Mouse (Mus musculus): Measurements from ENCODE around the gene Fam78a. TPM values are rescaled to one million over a fixed set of nuclear protein-coding genes. Genes with fewer than 3 reads are reported as not detected.

Gene Fam78a
- polyA plus RNA-seq, 1 experiment from 2014 or later, result 0.36 TPM

DNA sequence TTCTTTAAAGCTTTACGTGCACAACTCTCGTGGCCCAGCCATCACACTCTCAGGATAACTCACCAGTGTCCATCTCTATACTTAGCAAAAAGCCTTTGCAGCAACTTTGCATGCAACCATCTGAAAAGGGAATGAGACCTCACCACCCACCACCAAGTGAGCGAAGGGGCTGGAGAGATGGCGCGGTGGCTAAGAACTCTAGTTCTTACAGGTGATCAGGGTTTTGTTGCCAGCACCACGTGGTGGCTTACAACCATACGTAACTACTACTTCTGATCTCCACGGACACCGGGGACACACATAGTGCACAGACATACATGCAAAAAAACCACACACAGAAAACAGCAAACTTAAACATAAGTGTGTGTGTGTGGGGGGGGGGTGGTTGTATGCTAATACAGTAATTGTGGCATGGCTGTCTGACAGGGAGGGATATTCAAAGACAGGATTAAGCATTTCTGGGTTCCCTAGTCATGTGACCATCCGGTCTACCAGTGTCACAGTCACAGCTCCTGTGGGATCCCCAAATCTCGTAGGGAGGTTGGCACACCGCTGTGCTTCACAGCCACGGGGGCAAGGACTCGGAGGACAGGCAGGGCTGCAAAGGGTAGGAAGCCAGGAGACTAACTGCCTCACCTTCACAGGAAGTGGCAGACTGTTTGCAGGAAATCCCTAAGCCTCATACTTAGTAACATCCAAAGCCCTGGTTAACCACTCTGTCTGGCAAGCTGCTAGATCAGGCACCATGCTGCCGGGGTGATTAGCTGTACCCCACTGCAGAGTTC, 21.8 kb downstream of the Fam78a start:
- H3K4me3 ChIP-seq, result no peak overlapping the region
- no peak for ATAC-seq
- H3K27ac ChIP-seq, result no peak overlapping the region
- H3K4me1 ChIP-seq, result no peaks in the 10 kb centered on the region
- no peaks in the 10 kb centered on the region for H3K27me3 ChIP-seq
- H3K36me3 ChIP-seq (ENCODE audit: poor library complexity, severe bottlenecking), result no peaks in the 10 kb centered on the region
- no peak overlapping the region for H3K4me2 ChIP-seq
- no peak overlapping the region for H3K9ac ChIP-seq
- 88% methylated on average over 15 of the region's 15 CpGs for WGBS
- no peaks in the 10 kb centered on the region for H3K9me3 ChIP-seq (replicated peaks)

DNA sequence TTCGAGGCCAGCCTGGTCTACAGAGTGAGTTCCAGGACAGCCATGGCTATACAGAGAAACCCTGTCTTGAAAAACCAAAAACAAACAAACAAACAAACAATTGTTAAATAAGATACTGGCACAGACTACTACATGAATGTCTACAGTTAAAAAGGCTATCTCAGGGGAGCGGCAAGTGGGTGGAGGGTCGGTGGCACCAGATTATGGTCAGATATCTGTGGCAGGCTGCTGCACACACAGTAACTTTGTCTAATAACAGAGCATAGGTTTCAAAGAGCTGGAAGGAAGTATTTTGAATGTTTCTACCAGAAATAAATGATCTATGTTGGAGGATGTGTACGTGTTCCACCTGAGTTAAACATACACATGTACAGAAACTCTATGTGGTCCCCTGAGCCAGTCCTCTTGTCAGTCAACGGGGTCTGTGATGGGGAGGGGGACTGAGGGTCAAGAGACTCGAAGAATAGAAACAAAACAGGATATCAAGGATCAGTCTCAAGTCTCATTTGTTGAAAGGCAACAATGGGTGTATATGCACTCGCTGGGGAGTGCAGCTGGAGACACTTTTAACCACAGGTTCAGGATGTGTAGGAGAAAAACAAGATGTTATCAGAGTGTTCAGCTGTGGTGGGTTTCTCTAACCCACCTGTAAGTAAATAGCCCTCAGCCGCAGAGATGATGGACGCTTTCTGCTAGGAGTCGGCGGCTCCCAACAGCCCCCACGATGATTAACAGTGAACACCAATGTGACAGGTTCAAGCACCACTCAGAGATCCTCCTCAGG, 22.7 kb downstream of the Fam78a start:
- 81% methylated on average over 12 of the region's 12 CpGs for WGBS
- no peaks in the 10 kb centered on the region for H3K36me3 ChIP-seq (ENCODE audit: poor library complexity, severe bottlenecking)

DNA sequence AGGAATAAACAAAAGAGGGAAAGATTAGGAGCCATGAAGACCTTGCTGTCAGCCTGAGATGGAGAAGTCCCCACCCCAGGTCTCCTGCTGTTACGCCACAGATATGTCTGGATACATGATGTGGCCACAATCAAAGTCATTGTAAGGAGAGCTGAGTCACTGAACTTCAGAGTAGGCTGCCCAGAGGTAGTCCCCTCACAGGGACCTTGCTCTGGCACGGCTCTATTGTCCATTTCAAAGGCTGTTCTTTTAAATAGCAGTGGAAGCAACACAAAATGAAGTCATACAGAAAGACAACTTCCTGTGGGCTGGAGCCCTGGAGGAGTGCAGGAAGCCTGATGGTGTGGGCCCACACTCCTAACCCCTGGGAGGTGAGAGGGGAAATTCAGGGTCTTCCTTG, 23.5 kb downstream of the Fam78a start:
- H3K4me1 ChIP-seq, result no peaks in the 10 kb centered on the region
- no peak overlapping the region for H3K27ac ChIP-seq
- H3K36me3 ChIP-seq (ENCODE audit: poor library complexity, severe bottlenecking), result no peaks in the 10 kb centered on the region
- no peak overlapping the region for H3K9ac ChIP-seq
- H3K4me3 ChIP-seq, result no peak overlapping the region
- ATAC-seq, result no peak
- H3K27me3 ChIP-seq, result no peaks in the 10 kb centered on the region
- 65% methylated on average over 2 of the region's 2 CpGs for WGBS
- no peaks in the 10 kb centered on the region for H3K9me3 ChIP-seq (replicated peaks)
- no peak overlapping the region for H3K4me2 ChIP-seq

More for the DNA sequence above, 22.7 kb downstream of the Fam78a start:
- no peaks in the 10 kb centered on the region for H3K27me3 ChIP-seq
- ATAC-seq, result no peak
- no peak overlapping the region for H3K4me3 ChIP-seq
- H3K4me2 ChIP-seq, result no peak overlapping the region
- no peaks in the 10 kb centered on the region for H3K4me1 ChIP-seq
- no peak overlapping the region for H3K9ac ChIP-seq
- H3K9me3 ChIP-seq (replicated peaks), result no peaks in the 10 kb centered on the region
- no peak overlapping the region for H3K27ac ChIP-seq

DNA sequence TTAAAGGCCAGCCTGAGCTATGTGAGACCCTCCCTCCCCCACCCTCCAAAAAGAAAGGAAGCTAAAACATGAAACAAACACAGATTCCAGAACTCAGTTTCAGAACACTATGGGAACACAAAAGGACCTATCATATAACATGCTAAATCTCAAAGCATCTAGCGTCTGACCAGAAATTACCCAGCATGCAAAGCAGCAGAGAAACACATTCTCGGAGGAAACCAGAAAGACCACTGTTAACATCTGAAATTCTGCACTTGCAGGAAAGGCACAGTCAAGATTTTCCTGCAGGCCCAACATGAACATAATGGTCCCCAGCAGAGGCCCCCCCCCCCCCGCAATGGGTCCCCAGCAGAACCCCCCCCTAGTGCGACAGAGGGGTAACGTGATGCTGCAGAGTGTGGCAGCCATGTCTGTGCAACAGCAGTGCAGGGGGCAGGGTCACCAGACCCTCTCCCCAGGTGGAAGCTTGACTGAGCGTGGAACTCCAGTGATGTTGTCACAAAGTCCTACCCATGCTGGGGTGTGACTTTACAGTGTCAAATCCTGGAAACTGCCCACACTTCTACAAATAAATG, 24.3 kb downstream of the Fam78a start:
- H3K27me3 ChIP-seq, result no peaks in the 10 kb centered on the region
- no peak for ATAC-seq
- no peak overlapping the region for H3K9ac ChIP-seq
- no peaks in the 10 kb centered on the region for H3K4me1 ChIP-seq
- H3K9me3 ChIP-seq (replicated peaks), result no peaks in the 10 kb centered on the region
- H3K36me3 ChIP-seq (ENCODE audit: poor library complexity, severe bottlenecking), result no peaks in the 10 kb centered on the region
- H3K4me3 ChIP-seq, result no peak overlapping the region
- 72% methylated on average over 6 of the region's 6 CpGs for WGBS
- H3K4me2 ChIP-seq, result no peak overlapping the region
- H3K27ac ChIP-seq, result no peak overlapping the region

DNA sequence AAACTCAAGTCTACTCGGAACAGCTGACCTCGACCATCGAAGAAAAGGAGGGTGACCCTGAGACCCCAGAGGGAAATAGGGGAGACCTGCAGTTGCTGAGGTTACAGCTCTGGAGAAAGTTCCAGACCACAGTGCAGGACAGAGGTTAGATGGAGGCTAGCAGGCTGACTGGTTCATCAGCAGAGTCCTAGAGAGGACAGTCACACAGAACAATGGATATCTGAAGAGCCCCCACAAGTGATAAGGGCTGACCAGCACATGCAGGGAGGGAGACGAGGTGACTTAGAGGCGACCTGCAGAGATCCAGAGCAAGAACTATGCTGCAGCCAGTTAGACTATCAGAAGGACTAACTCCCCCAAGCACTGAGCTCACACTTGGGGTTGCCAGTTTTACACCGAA, 25.0 kb downstream of the Fam78a start:
- no peaks in the 10 kb centered on the region for H3K4me1 ChIP-seq
- H3K27ac ChIP-seq, result no peak overlapping the region
- H3K9me3 ChIP-seq (replicated peaks), result no peaks in the 10 kb centered on the region
- H3K9ac ChIP-seq, result no peak overlapping the region
- H3K4me3 ChIP-seq, result no peak overlapping the region
- 78% methylated on average over 6 of the region's 6 CpGs for WGBS
- H3K27me3 ChIP-seq, result no peaks in the 10 kb centered on the region
- H3K4me2 ChIP-seq, result no peak overlapping the region
- ATAC-seq, result no peak
- no peaks in the 10 kb centered on the region for H3K36me3 ChIP-seq (ENCODE audit: poor library complexity, severe bottlenecking)

DNA sequence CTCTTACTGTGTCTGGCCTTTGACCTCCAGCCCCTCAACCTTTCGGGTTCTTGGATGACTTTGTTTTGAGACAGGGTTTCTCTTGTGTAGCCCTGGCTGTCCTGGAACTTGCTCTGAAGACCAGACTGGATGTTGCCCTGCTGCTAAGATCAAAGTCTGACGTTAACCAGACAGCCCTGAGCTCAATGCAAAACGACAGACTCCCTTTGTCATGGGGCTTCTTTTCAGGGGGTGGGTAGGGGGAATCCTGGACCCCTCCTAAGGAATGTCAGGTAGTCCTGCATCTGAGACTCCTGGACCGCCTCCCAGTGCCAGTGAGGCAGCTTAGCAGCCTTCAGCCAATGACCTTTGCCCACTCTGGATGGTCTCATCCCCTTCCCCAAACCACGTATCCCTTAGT, 25.9 kb downstream of the Fam78a start:
- Histone ChIP-seq H3K4me2 (no peak overlapping the region), H3K4me1 (no peaks in the 10 kb centered on the region), H3K4me3 (no peak overlapping the region), H3K27me3 (no peaks in the 10 kb centered on the region), H3K27ac (no peak overlapping the region), H3K9me3 (replicated peaks) (no peaks in the 10 kb centered on the region), H3K36me3 (ENCODE audit: poor library complexity, severe bottlenecking) (peaks cover 3% of the 10 kb centered on the region; the same call in 1 of the 2 replicates), H3K9ac (no peak overlapping the region)
- ATAC-seq, result no peak
- WGBS, result 40% methylated on average over 5 of the region's 5 CpGs

DNA sequence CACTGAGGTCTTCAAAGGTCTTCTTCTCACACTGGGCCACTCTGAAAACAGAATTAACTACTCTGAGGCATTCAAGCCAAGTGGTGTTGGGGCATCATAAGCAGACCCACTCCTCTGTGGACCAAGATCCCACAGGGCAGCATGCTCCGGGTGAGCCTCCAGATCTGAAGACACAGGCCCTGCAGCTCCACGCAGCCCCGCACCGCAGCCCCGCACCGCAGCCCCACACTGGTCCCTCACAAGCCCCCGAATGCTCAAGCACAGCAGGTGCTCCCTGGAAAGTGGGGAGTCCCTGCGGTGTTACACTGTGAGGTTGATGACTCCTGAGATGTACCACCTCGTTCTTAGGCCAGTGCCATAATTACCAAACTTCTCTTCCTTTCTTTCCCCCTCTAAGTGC, 26.4 kb downstream of the Fam78a start:
- Histone ChIP-seq H3K4me3 (no peak overlapping the region), H3K9ac (no peak overlapping the region), H3K27me3 (no peaks in the 10 kb centered on the region), H3K27ac (no peak overlapping the region), H3K4me1 (no peaks in the 10 kb centered on the region), H3K36me3 (ENCODE audit: poor library complexity, severe bottlenecking) (peaks cover 8% of the 10 kb centered on the region; the same call in 1 of the 2 replicates), H3K9me3 (replicated peaks) (no peaks in the 10 kb centered on the region), H3K4me2 (no peak overlapping the region)
- no peak for ATAC-seq
- WGBS, result 72% methylated on average over 9 of the region's 9 CpGs

DNA sequence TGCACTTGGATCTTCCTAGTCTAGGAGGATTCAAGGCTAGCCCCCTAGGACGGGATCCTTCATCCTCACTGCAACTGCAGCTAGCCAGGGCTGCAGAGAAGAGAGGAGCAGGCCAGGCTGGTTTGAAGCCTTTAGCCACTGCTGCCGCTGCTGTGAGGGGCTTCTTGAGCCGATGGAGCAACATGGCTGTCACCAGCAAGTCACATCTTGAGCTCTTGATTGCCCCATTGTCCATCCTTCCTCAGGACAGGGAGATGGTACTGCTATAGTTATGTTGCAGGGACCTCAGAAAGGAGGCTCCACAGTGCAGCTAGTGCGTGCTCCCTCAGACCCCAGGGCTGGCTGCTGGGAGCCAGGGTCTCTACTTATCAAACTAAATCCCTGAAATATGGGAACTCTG, 26.9 kb downstream of the Fam78a start:
- WGBS, result 72% methylated on average over 4 of the region's 4 CpGs
- no peak overlapping the region for H3K27ac ChIP-seq
- no peaks in the 10 kb centered on the region for H3K9me3 ChIP-seq (replicated peaks)
- no peak overlapping the region for H3K9ac ChIP-seq
- H3K4me1 ChIP-seq, result no peaks in the 10 kb centered on the region
- no peaks in the 10 kb centered on the region for H3K27me3 ChIP-seq
- no peak overlapping the region for H3K4me2 ChIP-seq
- no peak for ATAC-seq
- H3K4me3 ChIP-seq, result no peak overlapping the region
- peaks cover 8% of the 10 kb centered on the region; the same call in 1 of the 2 replicates for H3K36me3 ChIP-seq (ENCODE audit: poor library complexity, severe bottlenecking)

DNA sequence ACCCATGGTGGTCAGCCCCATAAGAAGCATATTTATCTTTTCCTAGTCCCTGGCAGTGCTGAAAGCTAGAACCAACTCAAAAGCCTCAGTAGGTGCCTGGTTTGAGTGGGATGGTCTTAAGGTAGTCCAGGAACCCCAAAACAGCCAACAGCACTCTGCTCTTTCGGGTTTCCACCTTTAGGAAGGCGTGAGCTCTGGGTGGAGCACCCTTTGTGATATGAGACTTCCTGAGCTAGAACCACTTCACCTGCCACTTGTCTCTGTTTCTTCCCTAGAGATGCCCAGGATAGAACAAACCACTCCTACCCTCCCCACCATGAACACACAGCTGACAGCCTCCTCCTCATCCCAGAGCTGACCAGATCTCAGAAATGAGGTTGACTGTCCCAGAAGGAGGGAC, 27.3 kb downstream of the Fam78a start:
- no peaks in the 10 kb centered on the region for H3K27me3 ChIP-seq
- peaks cover 12% of the 10 kb centered on the region for H3K36me3 ChIP-seq (ENCODE audit: poor library complexity, severe bottlenecking)
- H3K4me3 ChIP-seq, result no peak overlapping the region
- H3K9ac ChIP-seq, result no peak overlapping the region
- no peak overlapping the region for H3K4me2 ChIP-seq
- WGBS, result 80% methylated on average over 2 of the region's 2 CpGs
- ATAC-seq, result no peak
- no peaks in the 10 kb centered on the region for H3K4me1 ChIP-seq
- no peak overlapping the region for H3K27ac ChIP-seq
- no peaks in the 10 kb centered on the region for H3K9me3 ChIP-seq (replicated peaks)

DNA sequence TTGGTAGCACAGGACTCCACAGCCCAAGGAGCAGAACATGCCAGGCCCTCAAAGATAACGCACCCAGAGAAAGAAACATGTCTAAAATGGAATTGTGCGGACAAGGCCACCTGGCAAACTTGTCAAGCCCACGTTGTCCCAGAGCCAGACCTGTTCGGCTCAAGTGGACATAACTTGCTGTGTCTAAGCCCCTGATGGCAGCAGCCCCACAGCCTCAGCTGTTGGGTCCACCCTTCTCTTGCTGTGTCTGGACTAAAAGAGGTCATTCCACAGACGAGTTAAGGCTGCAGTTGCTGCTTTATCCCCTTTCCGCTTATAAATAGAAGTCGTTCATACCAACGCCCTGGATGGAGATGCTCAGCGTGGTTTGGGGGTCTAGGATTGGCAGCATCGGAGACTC, 28.1 kb downstream of the Fam78a start:
- Histone ChIP-seq H3K27ac (no peak overlapping the region), H3K9ac (no peak overlapping the region), H3K4me2 (no peak overlapping the region), H3K36me3 (ENCODE audit: poor library complexity, severe bottlenecking) (peaks cover 21% of the 10 kb centered on the region), H3K4me1 (no peaks in the 10 kb centered on the region), H3K27me3 (no peaks in the 10 kb centered on the region), H3K9me3 (replicated peaks) (no peaks in the 10 kb centered on the region), H3K4me3 (no peak overlapping the region)
- no peak for ATAC-seq
- WGBS, result 88% methylated on average over 10 of the region's 10 CpGs

DNA sequence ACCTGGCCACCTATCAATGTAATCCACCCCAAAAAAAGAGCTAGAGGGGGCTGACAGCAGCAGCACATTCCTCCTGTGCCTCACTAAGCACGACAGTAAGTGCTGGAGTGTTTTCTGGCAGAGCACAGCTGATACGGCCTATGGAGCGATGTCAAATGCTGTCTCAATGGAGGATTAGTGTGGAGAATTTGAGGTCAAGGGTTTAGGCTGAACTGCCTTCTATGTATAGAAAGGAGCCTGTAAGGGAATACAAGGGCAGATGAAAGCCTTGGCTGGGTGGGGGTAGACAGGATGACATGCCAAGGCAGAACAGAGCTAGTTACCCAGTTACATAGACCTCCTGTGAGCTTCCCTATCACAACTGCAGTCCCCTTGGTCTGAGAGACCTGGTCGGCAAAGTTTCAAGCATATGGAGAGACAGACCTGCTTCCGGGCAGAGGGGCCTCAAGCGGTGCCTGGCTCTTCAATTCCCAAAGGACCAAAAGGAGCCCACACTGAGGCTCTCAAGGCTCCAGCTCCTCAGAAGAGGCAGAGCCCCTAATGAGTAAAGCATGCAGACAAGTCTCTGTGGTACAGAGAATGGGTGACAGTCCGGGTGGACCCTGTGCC, 29.2 kb downstream of the Fam78a start:
- Histone ChIP-seq H3K4me1 (no peaks in the 10 kb centered on the region), H3K36me3 (ENCODE audit: poor library complexity, severe bottlenecking) (peaks cover 31% of the 10 kb centered on the region), H3K9me3 (replicated peaks) (no peaks in the 10 kb centered on the region), H3K4me3 (no peak overlapping the region), H3K27me3 (no peaks in the 10 kb centered on the region), H3K9ac (no peak overlapping the region), H3K4me2 (no peak overlapping the region), H3K27ac (no peak overlapping the region)
- 49% methylated on average over 7 of the region's 7 CpGs for WGBS
- ATAC-seq, result no peak

DNA sequence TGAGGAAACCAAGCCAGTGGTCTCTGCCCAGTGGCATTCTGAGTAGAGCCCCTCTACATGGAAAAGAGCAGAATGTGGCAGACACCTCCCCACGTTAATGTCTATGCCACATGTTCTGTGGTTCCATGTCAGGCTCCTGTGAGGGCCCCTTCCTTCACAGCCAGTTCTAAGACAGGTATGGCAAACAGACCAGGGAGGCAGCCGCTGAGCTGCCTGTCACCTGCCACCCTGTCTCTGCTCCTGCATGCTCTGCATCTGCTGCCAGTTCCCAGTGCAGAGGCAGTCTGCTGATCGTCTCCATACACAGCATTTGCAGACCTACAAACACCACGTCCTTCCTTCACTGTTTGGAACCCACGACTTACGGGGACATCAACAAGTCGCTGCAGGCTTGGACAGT, 32.2 kb downstream of the Fam78a start:
- Histone ChIP-seq H3K27me3 (no peaks in the 10 kb centered on the region), H3K36me3 (ENCODE audit: poor library complexity, severe bottlenecking) (peaks cover 61% of the 10 kb centered on the region), H3K4me2 (no peak overlapping the region), H3K27ac (no peak overlapping the region), H3K9me3 (replicated peaks) (no peaks in the 10 kb centered on the region), H3K4me1 (no peaks in the 10 kb centered on the region), H3K9ac (no peak overlapping the region), H3K4me3 (no peak overlapping the region)
- 92% methylated on average over 7 of the region's 7 CpGs for WGBS
- no peak for ATAC-seq

Measured in forebrain, embryonic 13.5 days (tissue).